Mouse (Mus musculus): ENCODE measurements around the gene Ccr5. TPM values are rescaled to one million over a fixed set of nuclear protein-coding genes. Genes with fewer than 3 reads are reported as not detected.
"Not testable (repeated sequence)": the region's sequence is repeated elsewhere in the genome, so short reads cannot be mapped to it uniquely, and the experiment has no call there.

Gene Ccr5
- total and polyA plus RNA-seq, 2 experiments from 2014 or later: 1.2 to 4.1 TPM

- ATAC-seq (no peak), DNase-seq (no peak)
- peak; percentile 16; the same call in 1 of the 2 replicates for TF ChIP-seq CTCF (IDR thresholded peaks at IDR 0.05; ENCODE audit: low read depth)
- no peak overlapping the region for H3K4me2 ChIP-seq (ENCODE audit: low read depth)
- no peaks in the 10 kb centered on the region for H3K4me1 ChIP-seq (ENCODE audit: insufficient read depth)
- no peaks in the 10 kb centered on the region for H3K36me3 ChIP-seq (ENCODE audit: insufficient read depth)
- H3K9me3 ChIP-seq (ENCODE audit: low read length): no peaks in the 10 kb centered on the region
- H3K27me3 ChIP-seq (ENCODE audit: insufficient read depth, low read length): no peaks in the 10 kb centered on the region
- WGBS: 100% methylated on average over 1 of the region's 1 CpGs
- H3K27ac ChIP-seq (ENCODE audit: low read depth, low read length): no peak overlapping the region
- H3K9ac ChIP-seq: no peak overlapping the region
- no peak overlapping the region for H3K4me3 ChIP-seq (ENCODE audit: low read depth, low read length)
Observed at GRCm38 (mm10) chr9:124118489-124118888, 2.9 kb upstream of the Ccr5 start.

DNA sequence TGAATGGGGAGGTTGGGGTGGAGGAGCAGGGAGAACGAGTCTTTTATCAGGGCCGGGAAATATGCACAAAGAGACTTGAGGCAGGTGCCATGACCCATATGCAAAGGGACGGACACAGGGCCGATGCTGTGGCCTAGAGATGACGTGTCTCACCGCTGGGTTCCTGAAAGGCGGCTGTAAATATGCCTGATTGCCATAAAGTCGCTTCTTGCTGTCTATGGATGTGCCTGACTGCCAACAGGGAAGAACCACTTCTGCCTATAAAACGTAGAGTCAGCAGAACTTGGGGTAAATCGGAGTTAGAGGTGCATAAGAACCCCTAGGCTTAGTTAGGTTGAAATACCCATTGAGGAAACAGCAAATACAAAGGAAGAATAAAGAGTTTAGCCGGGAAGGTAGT lies 4.2 kb downstream of the Ccr5 start:
- Histone ChIP-seq H3K9ac (no peak overlapping the region), H3K27ac (ENCODE audit: low read depth, low read length) (no peak overlapping the region), H3K27me3 (ENCODE audit: insufficient read depth, low read length) (no peaks in the 10 kb centered on the region), H3K4me1 (ENCODE audit: insufficient read depth) (no peaks in the 10 kb centered on the region), H3K4me3 (ENCODE audit: low read depth, low read length) (no peak overlapping the region), H3K9me3 (ENCODE audit: low read length) (no peaks in the 10 kb centered on the region), H3K36me3 (ENCODE audit: insufficient read depth) (no peaks in the 10 kb centered on the region), H3K4me2 (ENCODE audit: low read depth) (no peak overlapping the region)
- ATAC-seq (no peak), DNase-seq (no peak)
- TF ChIP-seq CTCF (IDR thresholded peaks at IDR 0.05; ENCODE audit: low read depth): no peak
- WGBS: 82% methylated on average over 11 of the region's 11 CpGs

DNA sequence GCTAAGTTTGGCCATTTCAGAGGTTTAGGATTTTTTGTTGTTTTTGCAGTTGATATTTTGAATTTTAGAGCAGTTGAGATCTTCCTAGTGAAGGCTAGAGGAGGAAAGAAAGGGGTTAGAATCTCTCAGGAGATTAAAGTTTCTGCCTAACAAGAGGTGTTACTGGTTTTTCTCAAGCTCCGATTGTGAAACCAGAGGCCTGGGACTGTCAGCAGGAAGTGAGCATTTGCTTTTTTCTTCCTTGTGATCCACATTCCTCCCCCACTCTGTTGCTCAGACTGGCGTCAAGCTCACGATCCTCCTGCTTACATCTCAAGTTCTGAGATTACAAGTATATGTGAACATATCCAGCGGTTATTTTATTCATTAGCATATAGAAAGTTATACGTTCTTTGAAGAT lies 5.0 kb downstream of the Ccr5 start:
- H3K27ac ChIP-seq (ENCODE audit: low read depth, low read length): no peak overlapping the region
- ATAC-seq (no peak), DNase-seq (no peak)
- no peak for TF ChIP-seq CTCF (IDR thresholded peaks at IDR 0.05; ENCODE audit: low read depth)
- 53% methylated on average over 5 of the region's 5 CpGs for WGBS
- no peak overlapping the region for H3K4me3 ChIP-seq (ENCODE audit: low read depth, low read length)
- H3K9ac ChIP-seq: no peak overlapping the region
- no peaks in the 10 kb centered on the region for H3K27me3 ChIP-seq (ENCODE audit: insufficient read depth, low read length)
- H3K4me1 ChIP-seq (ENCODE audit: insufficient read depth): no peaks in the 10 kb centered on the region
- H3K36me3 ChIP-seq (ENCODE audit: insufficient read depth): no peaks in the 10 kb centered on the region
- H3K9me3 ChIP-seq (ENCODE audit: low read length): no peaks in the 10 kb centered on the region
- no peak overlapping the region for H3K4me2 ChIP-seq (ENCODE audit: low read depth)

- no peak overlapping the region for H3K4me3 ChIP-seq (ENCODE audit: low read depth, low read length)
- no peak for ATAC-seq
- no peak for TF ChIP-seq CTCF (IDR thresholded peaks at IDR 0.05; ENCODE audit: low read depth)
- no peak for DNase-seq
- no peaks in the 10 kb centered on the region for H3K27me3 ChIP-seq (ENCODE audit: insufficient read depth, low read length)
- H3K9me3 ChIP-seq (ENCODE audit: low read length): no peaks in the 10 kb centered on the region
- no peak overlapping the region for H3K4me2 ChIP-seq (ENCODE audit: low read depth)
- no peaks in the 10 kb centered on the region for H3K4me1 ChIP-seq (ENCODE audit: insufficient read depth)
- no peaks in the 10 kb centered on the region for H3K36me3 ChIP-seq (ENCODE audit: insufficient read depth)
- WGBS: 49% methylated on average over 4 of the region's 4 CpGs
- no peak overlapping the region for H3K9ac ChIP-seq
- H3K27ac ChIP-seq (ENCODE audit: low read depth, low read length): no peak overlapping the region
Observed at GRCm38 (mm10) chr9:124127412-124127811, 6.1 kb downstream of the Ccr5 start.

DNA sequence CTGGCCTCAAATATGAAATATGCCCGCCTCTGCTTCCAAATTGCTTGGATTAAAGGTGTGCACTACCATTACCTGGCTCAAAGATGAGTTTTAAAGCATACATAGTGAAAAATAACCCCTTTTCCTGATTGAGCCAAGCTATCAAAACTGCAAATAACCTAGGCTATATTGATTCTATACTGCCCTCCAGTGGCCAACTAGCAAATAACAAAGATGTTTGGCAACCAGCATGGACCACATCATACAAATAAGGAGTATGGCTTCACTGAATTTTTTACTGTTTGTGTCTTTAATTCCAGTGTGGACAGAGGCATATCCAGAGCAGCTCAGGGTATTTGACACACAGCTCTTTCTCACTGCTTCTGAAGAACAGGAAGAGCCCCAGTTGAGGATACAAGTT lies 7.0 kb downstream of the Ccr5 start:
- no peak overlapping the region for H3K9ac ChIP-seq
- ATAC-seq (no peak), DNase-seq (peak; percentile 79)
- no peaks in the 10 kb centered on the region for H3K4me1 ChIP-seq (ENCODE audit: insufficient read depth)
- no peaks in the 10 kb centered on the region for H3K27me3 ChIP-seq (ENCODE audit: insufficient read depth, low read length)
- no peak overlapping the region for H3K4me3 ChIP-seq (ENCODE audit: low read depth, low read length)
- no peak overlapping the region for H3K27ac ChIP-seq (ENCODE audit: low read depth, low read length)
- 0% methylated on average over 1 of the region's 1 CpGs for WGBS
- TF ChIP-seq CTCF (IDR thresholded peaks at IDR 0.05; ENCODE audit: low read depth): peak; percentile 80
- H3K4me2 ChIP-seq (ENCODE audit: low read depth): no peak overlapping the region
- H3K36me3 ChIP-seq (ENCODE audit: insufficient read depth): no peaks in the 10 kb centered on the region
- no peaks in the 10 kb centered on the region for H3K9me3 ChIP-seq (ENCODE audit: low read length)

DNA sequence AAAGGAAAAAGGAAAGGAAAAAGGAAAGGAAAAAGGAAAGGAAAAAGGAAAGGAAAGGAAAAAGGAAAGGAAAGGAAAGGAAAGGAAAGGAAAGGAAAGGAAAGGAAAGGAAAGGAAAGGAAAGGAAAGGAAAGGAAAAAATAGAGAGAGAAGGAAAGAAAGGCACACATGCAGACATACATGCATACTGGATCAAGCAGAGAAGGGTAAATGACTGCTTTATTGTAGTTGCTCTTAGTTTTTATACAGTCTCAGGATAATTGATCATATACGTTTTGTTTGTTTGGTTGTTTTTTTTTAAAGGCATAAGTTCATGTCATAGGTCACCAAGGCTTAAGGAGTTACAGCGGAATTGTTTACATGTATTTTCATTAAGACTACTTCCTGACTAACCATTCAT lies 11.6 kb downstream of the Ccr5 start:
- not testable (repeated sequence) for H3K4me3 ChIP-seq (ENCODE audit: low read depth, low read length); H3K4me1 ChIP-seq (ENCODE audit: insufficient read depth); DNase-seq; H3K4me2 ChIP-seq (ENCODE audit: low read depth); H3K27me3 ChIP-seq (ENCODE audit: insufficient read depth, low read length); H3K9me3 ChIP-seq (ENCODE audit: low read length); ATAC-seq; H3K9ac ChIP-seq; H3K36me3 ChIP-seq (ENCODE audit: insufficient read depth); H3K27ac ChIP-seq (ENCODE audit: low read depth, low read length)
- 87% methylated on average over 2 of the region's 2 CpGs for WGBS

GRCm38 (mm10) chr9:124134919-124135318 lies 13.6 kb downstream of the Ccr5 start:
- H3K27ac ChIP-seq (ENCODE audit: low read depth, low read length); H3K4me1 ChIP-seq (ENCODE audit: insufficient read depth); H3K36me3 ChIP-seq (ENCODE audit: insufficient read depth); H3K9ac ChIP-seq; ATAC-seq; H3K4me2 ChIP-seq (ENCODE audit: low read depth); H3K27me3 ChIP-seq (ENCODE audit: insufficient read depth, low read length); H3K4me3 ChIP-seq (ENCODE audit: low read depth, low read length); DNase-seq; H3K9me3 ChIP-seq (ENCODE audit: low read length): not testable (repeated sequence)
- WGBS: 95% methylated on average over 1 of the region's 1 CpGs

- no peaks in the 10 kb centered on the region for H3K9me3 ChIP-seq (ENCODE audit: low read length)
- TF ChIP-seq CTCF (IDR thresholded peaks at IDR 0.05; ENCODE audit: low read depth): no peak
- no peaks in the 10 kb centered on the region for H3K4me1 ChIP-seq (ENCODE audit: insufficient read depth)
- no peak for DNase-seq
- WGBS: 83% methylated on average over 11 of the region's 11 CpGs
- no peak overlapping the region for H3K4me3 ChIP-seq (ENCODE audit: low read depth, low read length)
- no peaks in the 10 kb centered on the region for H3K27me3 ChIP-seq (ENCODE audit: insufficient read depth, low read length)
- H3K4me2 ChIP-seq (ENCODE audit: low read depth): no peak overlapping the region
- no peak overlapping the region for H3K9ac ChIP-seq
- no peak for ATAC-seq
- H3K36me3 ChIP-seq (ENCODE audit: insufficient read depth): no peaks in the 10 kb centered on the region
- no peak overlapping the region for H3K27ac ChIP-seq (ENCODE audit: low read depth, low read length)
Observed at GRCm38 (mm10) chr9:124137619-124138018, 16.3 kb downstream of the Ccr5 start.
